Mouse (Mus musculus) spleen, adult 18-20 months (tissue): ENCODE measurements around the gene Dnaic2.

Experiments used
- DNase-seq, 2 experiments: peaks; one replicate each; pipeline ENCODE4 v3.0.0; 2022; ENCODE audit warnings: mixed read lengths in 2 of 2

The Dnaic2 gene

GRCm38 (mm10) chr11:114747564-114748138 lies 20.4 kb downstream of the Dnaic2 start:
- no peak for DNase-seq

- peak; percentile 46 to 49 for DNase-seq
Measured at GRCm38 (mm10) chr11:114764820-114765818, 37.9 kb downstream of the Dnaic2 start, which contains the start of gene Kif19a. Gene Kif19a (plus strand): TSS chr11:114765388.

GRCm38 (mm10) chr11:114769911-114770310 lies 42.7 kb downstream of the Dnaic2 start:
- DNase-seq: no peak

GRCm38 (mm10) chr11:114771896-114772295 lies 44.7 kb downstream of the Dnaic2 start:
- no peak for DNase-seq

- DNase-seq: no peak
Measured at GRCm38 (mm10) chr11:114780076-114780475, 52.9 kb downstream of the Dnaic2 start.

DNA sequence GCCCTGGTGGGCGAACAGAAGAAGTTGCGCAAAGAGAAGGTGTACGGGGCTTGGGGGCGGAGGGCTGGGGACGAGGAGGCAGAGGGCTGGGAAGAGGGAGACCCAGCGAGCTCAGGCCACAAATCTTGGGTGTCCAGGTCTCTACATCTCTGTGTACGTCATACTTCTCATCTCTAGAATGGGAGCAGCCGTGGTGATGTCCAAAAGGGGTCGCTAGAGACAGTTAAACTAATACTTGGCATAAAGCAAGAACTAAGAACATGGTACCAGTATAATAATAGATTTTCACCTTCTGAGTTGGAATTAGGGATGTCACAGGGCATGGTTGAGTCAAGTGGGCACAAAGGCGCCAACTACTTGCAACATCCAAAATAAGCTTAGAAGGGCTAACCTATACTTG lies 58.7 kb downstream of the Dnaic2 start:
- no peak for DNase-seq

DNA sequence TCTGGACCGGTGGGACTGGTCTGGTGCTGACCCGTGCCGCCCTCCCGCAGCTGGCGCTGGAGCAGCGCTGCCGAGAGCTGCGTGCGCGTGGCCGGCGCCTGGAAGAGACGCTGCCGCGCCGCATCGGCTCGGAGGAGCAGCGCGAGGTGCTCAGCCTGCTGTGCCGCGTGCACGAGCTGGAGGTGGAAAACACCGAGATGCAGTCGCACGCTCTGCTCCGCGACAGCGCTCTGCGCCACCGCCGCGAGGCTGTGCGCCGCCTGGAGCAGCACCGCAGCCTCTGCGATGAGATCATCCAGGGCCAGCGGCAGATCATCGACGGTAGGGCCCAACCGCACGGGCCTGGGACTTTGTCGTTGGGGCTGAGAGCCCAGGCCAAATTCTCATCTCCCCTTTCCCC lies 59.1 kb downstream of the Dnaic2 start:
- DNase-seq: no peak

DNA sequence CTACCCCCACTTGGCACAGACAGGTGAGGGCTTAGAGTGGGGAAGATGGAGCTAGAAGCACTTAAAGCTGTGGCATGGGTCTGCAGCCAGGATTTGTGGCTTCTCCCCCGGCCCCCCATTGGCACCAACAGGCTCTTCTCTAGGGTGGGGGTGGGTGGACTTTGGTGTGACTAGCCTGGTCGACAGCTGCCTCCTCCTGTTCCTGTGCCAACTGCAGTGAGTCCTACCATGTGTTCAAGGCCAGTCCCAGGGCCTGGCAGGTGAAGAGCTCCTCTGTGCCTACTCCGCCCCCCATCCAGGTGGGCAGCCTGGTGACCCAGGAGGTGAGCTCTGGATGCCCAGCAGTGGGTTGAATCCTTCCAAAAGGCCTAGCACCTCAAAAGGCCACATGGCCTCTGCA lies 60.4 kb downstream of the Dnaic2 start:
- DNase-seq: no peak

DNA sequence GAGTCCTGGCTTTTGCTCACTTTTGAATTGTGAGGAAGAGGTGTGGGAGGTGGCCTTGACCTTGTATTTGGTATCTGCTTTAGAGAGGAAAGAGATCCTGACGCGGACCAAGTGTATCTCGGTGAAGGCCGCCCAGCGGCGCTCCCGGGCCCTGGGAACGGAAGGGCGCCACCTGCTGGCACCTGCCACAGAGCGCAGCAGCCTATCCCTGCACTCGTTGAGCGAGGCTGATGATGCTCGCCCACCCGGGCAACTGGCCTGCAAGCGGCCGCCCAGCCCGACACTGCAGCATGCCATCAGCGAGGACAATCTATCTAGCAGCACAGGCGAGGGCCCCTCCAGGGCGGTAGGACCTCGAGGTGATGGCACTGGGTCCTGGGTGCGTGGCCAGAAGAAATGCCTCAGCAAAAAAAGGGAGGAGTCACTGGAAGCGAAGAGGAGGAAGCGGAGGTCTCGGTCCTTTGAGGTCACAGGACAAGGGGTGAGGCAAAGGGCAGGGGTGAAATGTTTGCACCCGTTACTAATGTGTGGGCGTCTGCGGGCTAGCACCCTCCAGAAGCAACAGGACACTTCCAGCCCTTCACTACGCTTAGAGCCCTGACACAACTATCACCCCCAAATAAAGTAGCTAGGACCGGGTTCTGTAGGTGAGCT lies 62.0 kb downstream of the Dnaic2 start:
- DNase-seq: peak; percentile 55 to 81

DNA sequence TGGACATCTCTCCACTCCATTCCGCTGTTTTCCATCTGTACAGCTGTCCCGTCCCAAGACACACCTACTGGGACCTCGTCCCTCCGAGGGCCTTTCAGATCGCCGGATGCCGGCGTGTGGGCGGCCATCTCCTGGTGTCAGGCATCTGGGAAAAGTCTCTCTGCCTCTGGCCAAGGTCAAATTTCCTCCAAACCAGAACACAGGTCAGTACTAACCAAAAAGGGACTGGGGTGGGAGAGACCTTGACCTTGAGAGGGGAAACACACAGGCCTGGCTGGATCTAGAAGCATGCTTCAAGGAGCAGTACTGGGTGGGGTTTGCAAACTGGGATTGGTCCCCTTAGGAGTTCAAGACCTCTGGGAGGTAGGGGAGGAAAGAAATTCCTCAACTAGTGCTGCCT lies 62.5 kb downstream of the Dnaic2 start:
- DNase-seq: no peak

DNA sequence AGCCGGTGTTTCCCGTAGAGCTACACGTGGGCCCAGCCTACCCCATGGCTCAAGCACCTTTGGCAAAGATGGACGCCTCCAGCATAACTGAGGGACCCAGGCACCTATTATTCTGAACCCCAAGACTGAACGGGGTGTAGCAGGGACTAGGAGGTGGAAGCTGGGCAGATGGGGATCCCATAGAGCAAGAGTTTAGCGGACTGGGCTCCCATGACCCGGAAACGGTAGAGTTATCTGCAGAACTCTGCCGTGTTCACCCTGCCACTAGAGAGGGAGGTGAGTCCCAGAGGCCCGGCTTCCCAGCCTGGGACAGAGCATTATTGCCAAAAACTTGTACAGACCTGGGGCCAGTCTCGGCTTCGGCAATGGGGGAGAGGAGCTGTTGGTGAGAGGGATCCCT lies 63.0 kb downstream of the Dnaic2 start:
- no peak for DNase-seq

GRCm38 (mm10) chr11:114790841-114791240 lies 63.6 kb downstream of the Dnaic2 start:
- DNase-seq: no peak

DNA sequence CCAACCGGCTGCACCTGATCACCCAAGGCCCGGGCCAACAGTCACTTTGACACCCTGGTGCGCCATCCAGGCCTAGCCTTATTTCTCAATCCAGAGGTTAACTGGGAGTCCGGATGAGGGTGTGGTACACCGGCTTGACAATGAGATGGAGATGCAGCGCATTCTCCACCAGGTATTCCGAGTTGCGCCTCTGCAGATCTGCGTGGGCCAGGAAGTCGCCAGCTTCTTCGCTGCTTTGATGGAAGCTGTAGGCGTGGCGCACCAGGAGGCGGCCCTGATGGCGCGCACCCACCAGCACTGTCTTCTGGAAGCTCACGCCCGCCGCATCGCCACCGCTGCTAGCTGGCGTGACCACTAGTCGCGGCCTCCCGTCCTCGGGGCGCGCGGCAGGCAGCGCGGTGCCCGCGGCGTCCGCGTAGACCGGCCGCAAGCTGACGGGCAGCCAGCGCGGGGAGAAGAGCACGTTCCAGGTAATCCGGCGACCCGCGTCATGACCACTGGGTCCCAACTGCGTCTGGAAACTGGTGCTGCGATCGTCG lies 64.2 kb downstream of the Dnaic2 start:
- no peak for DNase-seq

- no peak for DNase-seq
Measured at GRCm38 (mm10) chr11:114791891-114792411, 64.7 kb downstream of the Dnaic2 start.

DNA sequence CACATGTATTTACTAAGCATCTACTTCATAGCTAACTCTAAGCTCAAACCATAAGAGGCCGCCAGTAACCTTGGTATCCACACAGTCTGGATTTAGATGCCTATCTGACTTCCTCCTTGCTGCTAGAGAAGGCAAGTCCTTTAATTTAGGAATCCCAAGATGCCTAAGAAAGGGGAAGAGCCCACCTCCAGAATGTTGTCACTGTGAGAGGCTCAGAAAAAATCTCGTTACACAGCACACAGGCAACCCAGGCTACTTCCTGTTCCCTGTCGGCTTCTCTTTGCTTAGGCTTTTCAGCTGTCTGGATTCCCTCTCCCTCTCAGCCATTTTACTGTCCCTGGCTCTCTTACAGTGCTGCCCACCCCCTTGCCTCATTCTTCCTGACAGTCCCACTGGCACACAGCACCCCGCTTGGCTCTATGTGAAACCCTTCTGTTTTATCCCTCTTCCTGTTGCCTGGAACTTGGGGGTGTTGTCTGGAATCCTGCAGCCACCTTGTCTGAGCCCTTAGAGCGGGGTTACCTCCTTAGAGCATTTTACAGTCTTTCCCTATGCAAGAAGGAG lies 65.8 kb downstream of the Dnaic2 start:
- no peak for DNase-seq

GRCm38 (mm10) chr11:114793868-114794545 lies 66.8 kb downstream of the Dnaic2 start:
- DNase-seq: no peak

GRCm38 (mm10) chr11:114794691-114795090 lies 67.5 kb downstream of the Dnaic2 start:
- no peak for DNase-seq

DNA sequence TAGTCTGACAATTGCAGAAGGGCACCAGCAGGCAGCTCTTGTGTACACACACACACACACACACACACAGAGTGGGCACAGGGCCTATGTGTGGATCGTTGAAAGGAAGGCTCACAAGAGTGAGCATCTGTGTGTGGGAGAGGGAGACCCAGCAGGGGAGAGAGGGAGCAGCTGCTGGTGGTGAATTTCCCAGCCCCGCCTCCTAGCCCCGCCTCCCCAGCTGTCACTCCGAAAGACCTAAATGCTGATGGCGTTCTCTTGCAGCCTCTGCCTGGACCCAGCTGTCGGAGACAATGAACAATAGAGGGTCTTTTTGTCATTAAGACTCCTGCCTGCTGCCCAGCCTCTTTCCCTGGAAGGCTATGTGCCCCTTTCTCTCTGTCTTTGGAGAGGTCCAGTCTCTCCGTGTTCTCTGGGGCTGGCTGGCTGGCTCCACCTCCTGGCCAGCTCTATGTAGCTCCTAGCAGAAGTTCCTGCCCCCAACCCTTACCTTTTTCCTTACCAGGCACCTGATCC lies 68.1 kb downstream of the Dnaic2 start:
- DNase-seq: peak; percentile 27 to 56

DNA sequence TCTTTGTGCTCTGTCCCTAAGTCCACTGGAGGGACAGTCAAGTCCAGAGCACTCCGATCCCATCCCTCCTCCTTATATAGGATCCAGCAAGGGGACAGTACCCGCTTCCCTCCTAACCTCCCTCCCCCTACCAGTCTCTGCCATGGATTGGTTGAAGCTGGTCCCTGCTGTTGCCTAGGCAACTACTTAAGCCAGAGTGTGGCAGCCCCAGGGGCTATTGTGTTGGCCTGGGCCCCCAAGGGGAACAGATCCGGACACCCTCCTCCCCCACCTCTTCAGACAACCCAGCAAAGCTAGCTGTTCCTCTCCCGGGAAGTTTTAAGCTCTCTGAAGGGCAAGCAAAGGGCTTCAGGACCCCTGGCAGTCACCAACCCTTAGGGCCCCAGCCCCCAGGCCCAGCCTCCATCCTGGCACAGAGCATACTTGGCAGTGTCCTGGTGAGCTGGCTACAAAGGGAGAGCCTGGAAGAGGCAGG lies 68.7 kb downstream of the Dnaic2 start, which contains the start of gene Btbd17:
Btbd17 (minus strand) TSS at position 98 of the 475 bp plus-strand sequence.
- no peak for DNase-seq

DNA sequence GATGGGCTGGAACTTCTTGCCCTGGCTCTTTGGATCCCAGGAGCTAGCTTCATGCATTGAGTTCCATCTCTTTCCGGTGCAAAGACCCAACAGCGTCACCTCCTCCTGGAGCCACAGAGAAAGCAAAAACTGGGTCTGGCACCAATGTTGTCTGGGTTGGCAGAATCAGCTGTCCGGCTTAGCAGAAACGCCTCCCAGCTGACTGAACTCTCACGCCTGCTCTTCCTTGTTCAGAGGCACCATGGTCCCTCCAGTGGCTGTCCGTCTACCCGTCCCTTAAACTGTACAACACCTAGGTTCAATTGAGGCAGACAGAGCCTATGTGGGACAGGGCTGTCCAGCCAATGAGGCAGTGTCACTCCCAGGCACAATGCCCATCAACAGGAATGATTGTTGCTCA lies 70.0 kb downstream of the Dnaic2 start:
- DNase-seq: no peak

DNA sequence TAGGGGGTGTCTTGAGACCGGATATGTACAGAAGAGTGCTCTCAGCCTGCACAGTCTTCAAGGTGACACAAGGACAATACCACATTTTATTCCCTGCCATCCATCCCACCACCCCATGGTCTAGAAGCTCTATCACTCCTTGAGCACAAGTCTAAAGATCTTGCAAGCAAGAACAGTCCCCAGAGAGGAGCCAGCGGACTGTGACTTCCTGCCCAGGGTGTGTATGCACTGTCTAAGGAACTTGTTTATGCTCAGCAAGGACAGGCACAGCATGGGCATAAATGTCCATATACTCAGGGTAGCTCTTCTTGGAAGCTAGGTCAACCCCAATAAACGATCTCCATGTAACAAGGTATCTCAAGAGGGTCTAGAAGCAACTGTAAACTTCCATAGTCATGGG lies 70.8 kb downstream of the Dnaic2 start:
- DNase-seq: peak in 1 of 2 experiments; percentile 27

GRCm38 (mm10) chr11:114798624-114799023 lies 71.4 kb downstream of the Dnaic2 start, which contains the start of gene Gpr142:
Gene Gpr142 (plus strand): TSS chr11:114798924.
- no peak for DNase-seq
